Mouse (Mus musculus): ENCODE data around the gene Rimklb.
"Not testable (repeated sequence)": the region's sequence is repeated elsewhere in the genome, so short reads cannot be mapped to it uniquely, and the experiment has no call there.

The Rimklb gene

DNA sequence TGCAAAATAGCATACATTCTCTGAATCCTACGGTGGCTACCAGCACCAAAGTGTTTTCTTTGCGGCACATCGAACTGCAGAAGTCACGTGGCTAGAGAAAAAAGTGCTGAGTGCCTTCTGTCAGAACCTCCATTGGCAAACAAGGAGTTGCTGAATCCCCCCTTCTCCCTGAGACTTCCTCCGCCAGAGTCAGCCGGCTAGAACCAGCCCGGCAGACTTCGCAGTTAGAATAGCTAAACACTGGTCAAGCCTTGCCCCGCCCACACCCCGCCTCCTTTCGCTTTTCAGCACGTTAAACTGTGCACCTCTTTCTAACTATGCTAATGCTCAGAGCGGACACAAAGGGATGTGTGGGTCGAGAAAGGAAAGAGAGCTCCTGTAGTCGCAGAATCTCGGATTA, 7.0 kb downstream of the Rimklb start:
- Histone ChIP-seq H3K9me3 (ENCODE audit: low read length) (no peaks in the 10 kb centered on the region), H3K27me3 (ENCODE audit: insufficient read depth, low read length) (peaks cover 46% of the 10 kb centered on the region), H3K36me3 (ENCODE audit: insufficient read depth, low read length) (no peaks in the 10 kb centered on the region), H3K4me1 (replicated peaks; ENCODE audit: low read depth, low read length) (peaks cover 75% of the 10 kb centered on the region), H3K4me3 (replicated peaks; ENCODE audit: low read length) (peak overlapping the region; percentile 76)
- TF ChIP-seq NANOG (IDR thresholded peaks at IDR 0.05; ENCODE audit: borderline replicate concordance, low read length) (no peak), CTCF (conservative IDR thresholded peaks at IDR 0.05; ENCODE audit: low read length) (no peak), POU5F1 (IDR thresholded peaks at IDR 0.05; ENCODE audit: borderline replicate concordance, low read length) (no peak)

DNA sequence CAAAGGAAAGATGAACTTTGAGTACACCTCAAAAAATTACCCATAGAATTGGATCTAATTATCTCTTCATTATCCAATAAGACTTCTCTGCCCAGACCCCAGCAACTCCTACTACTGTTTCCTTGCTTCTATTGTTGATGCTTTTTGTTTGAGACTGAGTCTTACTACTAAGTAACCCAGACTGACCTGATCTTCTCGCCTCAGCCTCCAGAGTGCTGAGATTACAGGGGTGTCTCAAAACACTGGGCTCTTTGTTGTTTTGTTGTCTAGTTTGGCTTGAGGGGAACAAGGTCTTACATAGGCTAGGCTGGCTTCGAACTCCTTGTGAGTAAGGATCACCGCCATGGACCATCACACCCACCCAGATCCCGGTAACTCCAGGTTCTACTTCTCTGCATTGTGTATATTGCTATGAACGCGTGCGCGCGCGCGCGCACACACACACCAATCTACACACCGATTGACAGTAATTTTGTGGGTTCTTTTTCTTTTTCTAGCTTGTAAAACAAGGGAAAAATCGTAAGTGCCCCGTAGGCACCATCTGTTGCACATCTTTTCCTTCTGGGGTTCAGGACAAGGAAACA, 7.5 kb downstream of the Rimklb start:
- H3K36me3 ChIP-seq (ENCODE audit: insufficient read depth, low read length) = no peaks in the 10 kb centered on the region
- TF ChIP-seq CTCF (conservative IDR thresholded peaks at IDR 0.05; ENCODE audit: low read length) (no peak), POU5F1 (IDR thresholded peaks at IDR 0.05; ENCODE audit: borderline replicate concordance, low read length) (no peak), NANOG (IDR thresholded peaks at IDR 0.05; ENCODE audit: borderline replicate concordance, low read length) (no peak)
- H3K4me1 ChIP-seq (replicated peaks; ENCODE audit: low read depth, low read length) = peaks cover 71% of the 10 kb centered on the region
- H3K27me3 ChIP-seq (ENCODE audit: insufficient read depth, low read length) = peaks cover 42% of the 10 kb centered on the region
- H3K9me3 ChIP-seq (ENCODE audit: low read length) = no peaks in the 10 kb centered on the region
- peak overlapping the region; percentile 76 for H3K4me3 ChIP-seq (replicated peaks; ENCODE audit: low read length)

DNA sequence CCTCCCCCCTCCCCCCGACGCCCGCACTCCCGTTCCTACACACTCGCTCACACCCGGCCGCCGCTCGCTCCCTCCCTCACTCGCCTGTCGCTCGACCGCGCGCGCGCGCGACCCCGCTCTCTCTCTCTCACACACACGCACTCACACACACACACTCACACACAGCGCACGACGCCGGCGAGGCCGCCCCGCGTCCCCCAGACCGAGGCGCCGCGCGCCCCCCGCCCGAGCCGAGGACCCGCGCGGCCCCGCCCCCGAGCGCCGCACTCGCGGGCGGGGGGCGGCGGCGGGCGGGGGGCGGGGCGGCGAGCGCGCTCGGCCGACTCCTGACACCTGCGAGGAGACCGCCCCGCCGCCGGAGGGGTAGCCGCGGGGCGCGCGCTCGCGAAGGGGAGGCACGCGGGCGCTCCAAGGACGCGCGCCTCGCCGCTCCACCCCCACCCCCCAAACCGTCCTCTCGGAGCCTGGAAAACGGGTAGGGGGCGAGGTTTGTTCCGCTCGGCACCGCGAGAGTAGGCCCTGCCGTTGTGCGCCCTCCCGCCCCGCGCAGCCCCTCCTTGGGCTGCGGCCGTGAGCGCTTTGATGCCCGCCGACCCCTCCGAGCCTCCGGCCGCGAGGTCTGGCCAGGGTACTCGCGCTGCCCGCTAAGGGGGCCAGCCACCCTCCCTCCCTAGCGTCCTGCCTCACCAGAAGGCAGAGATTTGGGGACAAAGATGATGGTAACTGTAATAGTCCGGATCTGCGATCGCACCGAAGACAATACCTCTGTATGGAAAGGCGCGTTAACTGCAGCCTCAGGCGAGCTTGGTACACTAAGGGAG, 12.1 kb downstream of the Rimklb start:
- Histone ChIP-seq H3K36me3 (ENCODE audit: insufficient read depth, low read length) (no peaks in the 10 kb centered on the region), H3K27me3 (ENCODE audit: insufficient read depth, low read length) (peaks cover 41% of the 10 kb centered on the region), H3K9me3 (ENCODE audit: low read length) (no peaks in the 10 kb centered on the region), H3K4me3 (replicated peaks; ENCODE audit: low read length) (peak overlapping the region; percentile 87), H3K4me1 (replicated peaks; ENCODE audit: low read depth, low read length) (peaks cover 40% of the 10 kb centered on the region)
- TF ChIP-seq CTCF (conservative IDR thresholded peaks at IDR 0.05; ENCODE audit: low read length) = no peak
- TF ChIP-seq NANOG (IDR thresholded peaks at IDR 0.05; ENCODE audit: borderline replicate concordance, low read length) = no peak
- TF ChIP-seq POU5F1 (IDR thresholded peaks at IDR 0.05; ENCODE audit: borderline replicate concordance, low read length) = no peak

DNA sequence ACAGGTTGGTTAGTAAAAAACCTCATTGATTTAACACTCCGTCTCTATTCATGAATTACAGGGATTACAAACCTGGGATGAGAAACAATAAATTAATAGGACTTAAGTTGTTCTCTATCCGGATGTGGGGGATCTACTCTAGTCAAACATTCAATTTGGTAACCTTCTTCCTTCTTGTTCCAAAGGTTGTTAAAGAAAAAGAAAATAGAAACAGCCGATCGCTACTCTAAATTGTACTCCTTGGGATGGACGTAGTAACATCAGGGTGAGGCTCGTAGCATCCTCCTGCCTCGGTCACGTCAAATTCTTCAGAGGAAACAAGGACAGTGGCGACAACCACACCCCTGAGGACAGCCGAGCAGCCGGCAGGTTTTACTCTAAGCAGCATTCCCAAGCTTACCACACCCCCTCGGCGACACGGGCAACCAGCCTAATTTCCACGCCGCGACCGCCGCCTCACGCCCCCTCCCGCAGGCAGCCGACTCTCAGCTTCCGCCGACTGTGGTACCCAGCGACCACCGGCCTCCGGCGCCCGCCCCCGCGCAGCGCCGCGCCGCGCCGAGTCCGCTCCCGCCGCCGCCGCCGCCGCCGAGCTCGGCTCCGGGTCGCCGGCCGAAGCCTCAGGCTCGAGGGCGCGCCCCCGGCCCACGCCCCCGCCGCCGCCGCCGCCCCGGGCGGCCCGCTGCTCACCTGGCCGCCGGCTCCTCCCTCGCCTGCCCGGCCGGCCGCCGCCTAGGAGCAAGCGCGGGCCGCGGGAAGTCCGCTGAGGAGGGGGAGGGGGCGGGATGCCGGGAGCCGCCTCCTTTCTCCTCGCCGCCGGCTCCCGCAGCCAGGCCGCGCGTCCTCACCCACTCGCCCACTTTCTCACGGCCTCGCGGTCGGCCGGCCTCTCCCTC, 12.9 kb downstream of the Rimklb start:
- Histone ChIP-seq H3K36me3 (ENCODE audit: insufficient read depth, low read length) (no peaks in the 10 kb centered on the region), H3K4me1 (replicated peaks; ENCODE audit: low read depth, low read length) (peaks cover 32% of the 10 kb centered on the region), H3K4me3 (replicated peaks; ENCODE audit: low read length) (peak overlapping the region; percentile 87), H3K9me3 (ENCODE audit: low read length) (no peaks in the 10 kb centered on the region), H3K27me3 (ENCODE audit: insufficient read depth, low read length) (peaks cover 41% of the 10 kb centered on the region)
- no peak for TF ChIP-seq POU5F1 (IDR thresholded peaks at IDR 0.05; ENCODE audit: borderline replicate concordance, low read length)
- TF ChIP-seq NANOG (IDR thresholded peaks at IDR 0.05; ENCODE audit: borderline replicate concordance, low read length) = no peak
- no peak for TF ChIP-seq CTCF (conservative IDR thresholded peaks at IDR 0.05; ENCODE audit: low read length)

DNA sequence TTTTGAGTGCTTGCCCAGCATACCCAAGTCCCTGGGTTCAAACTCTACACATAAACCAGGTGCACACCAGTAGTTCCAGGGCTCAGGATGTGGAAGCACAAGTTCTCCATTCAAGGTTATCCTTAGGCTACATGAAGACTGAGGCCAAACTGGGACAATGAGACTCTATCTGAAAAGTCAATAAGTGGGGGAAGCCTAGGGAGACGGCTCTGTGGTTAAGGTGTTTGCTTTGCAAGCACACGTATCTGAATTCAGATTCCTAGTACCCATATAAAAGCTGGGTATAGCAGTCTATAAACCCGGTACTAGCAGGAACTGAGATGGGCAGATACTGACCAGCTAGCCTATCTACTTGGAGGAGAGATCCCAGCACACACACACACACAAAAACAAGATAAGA, 20.5 kb downstream of the Rimklb start:
- no peak for TF ChIP-seq CTCF (conservative IDR thresholded peaks at IDR 0.05; ENCODE audit: low read length)
- TF ChIP-seq NANOG (IDR thresholded peaks at IDR 0.05; ENCODE audit: borderline replicate concordance, low read length) = no peak
- TF ChIP-seq POU5F1 (IDR thresholded peaks at IDR 0.05; ENCODE audit: borderline replicate concordance, low read length) = no peak
- Histone ChIP-seq H3K4me1 (replicated peaks; ENCODE audit: low read depth, low read length) (peaks cover 27% of the 10 kb centered on the region), H3K4me3 (replicated peaks; ENCODE audit: low read length) (no peak overlapping the region), H3K9me3 (ENCODE audit: low read length) (no peaks in the 10 kb centered on the region), H3K36me3 (ENCODE audit: insufficient read depth, low read length) (no peaks in the 10 kb centered on the region), H3K27me3 (ENCODE audit: insufficient read depth, low read length) (no peaks in the 10 kb centered on the region)

DNA sequence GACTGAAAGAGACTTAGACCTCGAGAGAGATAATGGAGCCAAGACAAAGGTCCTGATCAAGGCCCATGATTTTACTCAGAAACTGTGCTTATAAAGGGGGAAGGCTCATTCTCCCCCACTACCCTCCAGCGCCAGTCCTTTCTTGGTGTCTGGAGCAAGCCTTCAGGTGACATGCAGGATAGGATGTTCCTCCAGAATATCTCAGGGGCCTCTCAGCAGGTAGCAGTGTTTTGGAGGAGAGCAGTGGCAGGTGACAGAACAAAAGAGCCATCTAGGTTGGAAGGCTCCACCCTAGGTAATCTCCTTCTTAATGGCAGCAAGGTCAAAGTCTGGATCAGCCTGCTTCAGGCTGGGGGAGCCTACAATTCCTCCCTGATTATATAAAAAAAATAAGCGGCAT, 27.1 kb downstream of the Rimklb start:
- not testable (repeated sequence) for H3K9me3 ChIP-seq (ENCODE audit: low read length); H3K27me3 ChIP-seq (ENCODE audit: insufficient read depth, low read length)
- TF ChIP-seq NANOG (IDR thresholded peaks at IDR 0.05; ENCODE audit: borderline replicate concordance, low read length) = peak; percentile 57; the same call in 1 of the 2 replicates
- Histone ChIP-seq H3K4me3 (replicated peaks; ENCODE audit: low read length) (peak overlapping the region; percentile 1; the same call in 1 of the 2 replicates), H3K36me3 (ENCODE audit: insufficient read depth, low read length) (peaks cover 24% of the 10 kb centered on the region), H3K4me1 (replicated peaks; ENCODE audit: low read depth, low read length) (peaks cover 76% of the 10 kb centered on the region)

DNA sequence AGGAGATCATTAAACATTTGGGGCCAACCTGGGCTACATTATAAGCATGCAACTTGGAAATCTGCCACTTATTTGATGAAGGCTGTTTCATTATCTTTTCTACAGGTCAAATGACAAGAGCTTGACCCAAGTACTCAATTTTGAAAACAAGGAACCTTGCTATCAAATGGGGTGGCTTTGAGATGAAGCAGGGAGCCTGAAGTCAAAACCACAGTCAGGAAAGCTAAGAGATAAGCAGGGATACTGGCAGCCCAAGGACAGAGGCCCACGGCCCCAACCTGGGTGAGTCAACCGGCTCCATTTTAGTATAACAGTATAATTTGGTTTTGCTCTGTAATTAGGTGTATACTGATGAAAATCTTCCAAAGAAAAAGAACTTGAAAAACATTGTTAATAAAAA, 28.3 kb downstream of the Rimklb start:
- Histone ChIP-seq H3K9me3 (ENCODE audit: low read length) (no peaks in the 10 kb centered on the region), H3K4me3 (replicated peaks; ENCODE audit: low read length) (no peak overlapping the region), H3K36me3 (ENCODE audit: insufficient read depth, low read length) (peaks cover 35% of the 10 kb centered on the region), H3K4me1 (replicated peaks; ENCODE audit: low read depth, low read length) (peaks cover 79% of the 10 kb centered on the region), H3K27me3 (ENCODE audit: insufficient read depth, low read length) (no peaks in the 10 kb centered on the region)
- no peak for TF ChIP-seq CTCF (conservative IDR thresholded peaks at IDR 0.05; ENCODE audit: low read length)
- no peak for TF ChIP-seq NANOG (IDR thresholded peaks at IDR 0.05; ENCODE audit: borderline replicate concordance, low read length)
- TF ChIP-seq POU5F1 (IDR thresholded peaks at IDR 0.05; ENCODE audit: borderline replicate concordance, low read length) = no peak

DNA sequence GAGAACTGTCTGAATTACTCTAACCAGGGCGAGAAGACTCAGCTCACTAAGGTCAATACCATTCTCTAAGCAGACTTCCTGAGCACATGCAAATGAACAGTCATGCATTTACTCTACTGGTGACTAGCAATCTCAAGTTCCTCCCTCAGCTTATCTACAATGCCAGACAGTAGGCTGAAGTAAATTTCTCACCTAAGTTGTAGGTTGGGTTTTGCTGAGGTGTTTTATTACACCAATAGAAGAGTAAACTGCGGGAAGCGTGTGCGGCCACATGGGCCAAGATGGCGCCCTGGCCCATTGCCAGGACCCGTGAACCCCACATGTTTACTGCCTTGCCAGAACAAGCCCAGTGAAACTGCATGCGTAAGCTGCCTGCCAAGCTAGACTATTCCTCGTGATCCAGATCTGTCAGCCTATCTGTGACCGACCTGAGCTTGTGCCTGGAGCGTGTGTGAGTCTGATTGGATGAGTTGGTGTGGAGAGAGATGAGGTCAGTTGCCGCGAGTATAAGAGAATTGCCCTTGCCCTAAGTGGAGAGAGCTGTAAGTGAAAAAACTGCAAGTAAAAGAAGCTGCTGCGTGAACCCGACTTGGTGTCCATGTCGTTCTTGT, 29.4 kb downstream of the Rimklb start:
- Histone ChIP-seq H3K4me3 (replicated peaks; ENCODE audit: low read length) (no peak overlapping the region), H3K9me3 (ENCODE audit: low read length) (no peaks in the 10 kb centered on the region), H3K27me3 (ENCODE audit: insufficient read depth, low read length) (no peaks in the 10 kb centered on the region), H3K4me1 (replicated peaks; ENCODE audit: low read depth, low read length) (peaks cover 77% of the 10 kb centered on the region), H3K36me3 (ENCODE audit: insufficient read depth, low read length) (peaks cover 38% of the 10 kb centered on the region)
- no peak for TF ChIP-seq POU5F1 (IDR thresholded peaks at IDR 0.05; ENCODE audit: borderline replicate concordance, low read length)
- TF ChIP-seq CTCF (conservative IDR thresholded peaks at IDR 0.05; ENCODE audit: low read length) = no peak
- no peak for TF ChIP-seq NANOG (IDR thresholded peaks at IDR 0.05; ENCODE audit: borderline replicate concordance, low read length)

All from E14TG2a.4 (cell line).